Mouse (Mus musculus) testis, adult 2 months (tissue): ENCODE measurements around the gene Tspan18.

ENCODE experiments used
- CTCF ChIP-seq: fragments of 200-500 bp; IDR thresholded peaks from 2 replicates; pipeline ENCODE4 v1.5.1; 2012; ENCODE audit warnings: low read depth, mild to moderate bottlenecking, inconsistent platforms, low read length, moderate library complexity; ENCODE audit not compliant: control insufficient read depth, insufficient read depth, insufficient replicate concordance
- POLR2A ChIP-seq: fragments of 200-500 bp; IDR thresholded peaks from 2 replicates; pipeline ENCODE4 v1.6.1; 2012; ENCODE audit warnings: low read depth, mild to moderate bottlenecking, inconsistent platforms, low read length, moderate library complexity; ENCODE audit not compliant: control insufficient read depth

DNA sequence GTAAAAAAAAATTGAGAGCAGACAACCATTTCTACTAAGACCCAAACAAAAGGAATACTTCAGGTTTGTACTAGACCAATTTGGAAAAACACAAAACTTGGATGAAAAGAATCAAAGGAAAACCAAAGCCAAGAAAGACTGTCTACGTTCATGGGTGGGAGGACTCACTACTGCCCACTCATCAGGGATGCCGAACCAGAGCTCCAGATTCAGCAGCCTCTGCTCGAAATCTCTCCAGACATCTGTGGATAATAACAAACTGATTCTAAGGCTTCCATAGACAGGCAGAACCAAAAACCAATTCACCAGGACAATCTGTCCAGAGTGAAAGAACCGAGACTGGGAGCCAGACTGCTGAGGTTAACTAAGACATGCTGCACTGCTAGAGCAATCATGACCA lies 27.4 kb downstream of the Tspan18 start:
- no peak for TF ChIP-seq CTCF
- no peak for TF ChIP-seq POLR2A
